In the genomic region with DNA sequence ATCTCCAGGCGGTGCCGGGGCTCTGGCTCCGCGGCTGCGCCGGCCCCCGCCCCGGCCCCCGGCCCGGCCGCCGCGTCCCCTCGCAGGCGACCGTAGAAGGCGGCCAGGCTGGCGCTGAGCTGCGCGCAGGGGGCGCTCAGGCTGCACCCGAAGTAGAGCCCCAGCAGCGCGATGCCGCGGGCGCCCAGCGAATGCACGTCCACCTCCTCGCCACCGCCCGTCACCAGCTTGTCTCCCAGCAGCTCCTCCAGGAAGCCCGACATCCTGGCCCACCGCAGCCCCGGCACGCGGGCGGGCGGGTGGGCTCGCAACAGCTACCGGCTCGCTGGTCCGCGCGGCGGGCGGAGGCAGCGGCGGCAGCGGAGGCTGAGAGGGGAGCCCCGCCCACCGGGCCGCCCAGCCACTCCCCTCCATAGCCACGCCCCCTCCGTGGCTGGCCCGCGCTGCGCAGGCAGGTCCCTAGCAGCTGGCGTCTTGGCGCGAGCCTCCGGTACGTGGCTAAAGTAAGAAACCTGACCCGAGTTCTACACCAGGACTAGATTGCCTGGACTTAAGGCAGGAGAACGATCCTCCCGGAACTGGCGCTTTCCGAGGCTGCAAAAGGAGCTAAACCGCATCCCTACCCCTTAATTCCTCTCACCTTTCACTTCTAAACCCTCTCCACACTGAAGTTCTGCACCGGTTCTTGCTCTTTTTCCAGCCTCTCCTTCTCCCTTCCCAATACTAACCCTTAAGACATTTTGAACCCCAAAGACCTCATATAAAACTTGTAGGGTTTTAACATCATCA, we compare ENCODE assay signal across 8 mouse cellular contexts. TPM values are rescaled to one million over a fixed set of nuclear protein-coding genes. Genes with fewer than 3 reads are reported as not detected.
DNase-seq lines count a peak whose midpoint lies in the region; ATAC-seq and TF ChIP-seq lines count a peak whose summit lies in the region.

A gene (minus strand): TSS at position 343 of the 789 bp plus-strand sequence.

- peak; percentile 91 for DNase-seq in A20 (ENCODE audit: low read depth, low spot score)
- peak; percentile 96 to 98 for DNase-seq in adrenal gland, postnatal 36 days
- DNase-seq in heart, adult 8-10 months (ENCODE audit: low spot score) = peak; percentile 93
- DNase-seq in kidney, adult 9 months = peak; percentile 93
- peak; percentile 92 for DNase-seq in liver, embryonic 11.5 days (ENCODE audit: low spot score)
- peak; percentile 93 to 98 for DNase-seq in spleen, postnatal 4 days (ENCODE audit: low spot score in 2 of 2)

- under 1% methylated on average over 63 of the region's 70 CpGs for WGBS in embryonic facial prominence, embryonic 13.5 days
- under 1% methylated on average over 59 of the region's 70 CpGs for WGBS in liver, embryonic 11.5 days

- H3K27ac ChIP-seq in embryonic facial prominence, embryonic 13.5 days = peak within 1 kb of the TSS; percentile 91
- peak within 1 kb of the TSS; percentile 58; the same call in 1 of the 2 replicates for H3K27ac ChIP-seq in liver, embryonic 11.5 days (ENCODE audit: low read depth, low read length)

- peak; percentile 89 for ATAC-seq in embryonic facial prominence, embryonic 13.5 days (ENCODE audit: insufficient number of reproducible peaks, insufficient read depth, low FRiP score, low TSS enrichment, low read depth)
- peak; percentile 93 for ATAC-seq in liver, embryonic 11.5 days (replicated peaks; ENCODE audit: low FRiP score)

- H3K4me3 ChIP-seq in embryonic facial prominence, embryonic 13.5 days = peak within 1 kb of the TSS; percentile 94
- H3K4me3 ChIP-seq in liver, embryonic 11.5 days (ENCODE audit: low read depth, low read length) = peak within 1 kb of the TSS; percentile 83
- peak within 1 kb of the TSS; percentile 98 for H3K4me3 ChIP-seq in myocyte

- H3K36me3 ChIP-seq in embryonic facial prominence, embryonic 13.5 days = no peaks in the 10 kb centered on the region
- no peaks in the 10 kb centered on the region for H3K36me3 ChIP-seq in liver, embryonic 11.5 days (ENCODE audit: control insufficient read depth, insufficient read depth, low read length)
- H3K36me3 ChIP-seq in myocyte (ENCODE audit: control insufficient read depth, insufficient read depth) = no peaks in the 10 kb centered on the region

- peak within 1 kb of the TSS; percentile 73 for H3K4me2 ChIP-seq in embryonic facial prominence, embryonic 13.5 days
- H3K4me2 ChIP-seq in liver, embryonic 11.5 days = peak within 1 kb of the TSS; percentile 100
- peak within 1 kb of the TSS; percentile 99 for H3K4me2 ChIP-seq in myocyte (ENCODE audit: low read depth)

- H3K9me3 ChIP-seq in embryonic facial prominence, embryonic 13.5 days = no peaks in the 10 kb centered on the region
- no peaks in the 10 kb centered on the region for H3K9me3 ChIP-seq in liver, embryonic 11.5 days (ENCODE audit: control insufficient read depth, low read length)

- TF ChIP-seq POLR2A in myocyte (IDR thresholded peaks at IDR 0.05; ENCODE audit: insufficient read length, low read depth) = peak; percentile 66

- no peaks in the 10 kb centered on the region for H3K27me3 ChIP-seq in embryonic facial prominence, embryonic 13.5 days
- H3K27me3 ChIP-seq in liver, embryonic 11.5 days (replicated peaks; ENCODE audit: control insufficient read depth, insufficient read depth, low read length) = no peaks in the 10 kb centered on the region; the same call in 1 of the 2 replicates
- no peaks in the 10 kb centered on the region for H3K27me3 ChIP-seq in myocyte (ENCODE audit: control insufficient read depth, insufficient read depth, insufficient read length)

- peak within 1 kb of the TSS; percentile 94 for H3K9ac ChIP-seq in embryonic facial prominence, embryonic 13.5 days
- H3K9ac ChIP-seq in liver, embryonic 11.5 days (ENCODE audit: low read depth, low read length) = peak within 1 kb of the TSS; percentile 72

- peaks cover 45% of the 10 kb centered on the region for H3K79me2 ChIP-seq in myocyte (ENCODE audit: control insufficient read depth, insufficient read depth)

- peaks cover 46% of the 10 kb centered on the region for H3K4me1 ChIP-seq in embryonic facial prominence, embryonic 13.5 days
- peaks cover 11% of the 10 kb centered on the region for H3K4me1 ChIP-seq in liver, embryonic 11.5 days (replicated peaks; ENCODE audit: control insufficient read depth, insufficient read depth, low read length)

- H3ac ChIP-seq in myocyte (ENCODE audit: control insufficient read depth, insufficient read length) = peak within 1 kb of the TSS; percentile 66

TF ChIP-seq in myocyte, 11 proteins besides CTCF, POLR2A, EP300 and RAD21:
- TF ChIP-seq MYOD1 (IDR thresholded peaks at IDR 0.05; ENCODE audit: control insufficient read depth in 1 of 3, insufficient read length in 2 of 3, low read depth in 2 of 3) (peak in 2 of 3 experiments; percentile 88 to 95), USF1 (IDR thresholded peaks at IDR 0.05; ENCODE audit: low read depth) (no peak), E2F4 (IDR thresholded peaks at IDR 0.05; ENCODE audit: insufficient read depth) (peak; percentile 34), TCF3 (IDR thresholded peaks at IDR 0.05; ENCODE audit: insufficient read length, low read depth) (peak; percentile 47), MAX (IDR thresholded peaks at IDR 0.05; ENCODE audit: low read depth) (no peak), REST (IDR thresholded peaks at IDR 0.05; ENCODE audit: insufficient read depth, insufficient read length) (no peak), MYOG (IDR thresholded peaks at IDR 0.05; ENCODE audit: control insufficient read depth in 1 of 3, insufficient read depth in 1 of 3, insufficient read length in 2 of 3, low read depth in 2 of 3) (peak; percentile 37 to 95 (median 91)), SRF (IDR thresholded peaks at IDR 0.05; ENCODE audit: control insufficient read depth, insufficient read length, low read depth) (no peak), TCF12 (IDR thresholded peaks at IDR 0.05; ENCODE audit: insufficient read depth, poor library complexity, severe bottlenecking) (no peak), POLR2AphosphoS2 (IDR thresholded peaks at IDR 0.05; ENCODE audit: insufficient read length, low read depth) (peak; percentile 60), CEBPB (IDR thresholded peaks at IDR 0.05; ENCODE audit: insufficient read depth, poor library complexity, severe bottlenecking) (no peak)

RNA-seq across cellular contexts. Expression of the gene that starts here (rescaled TPM):
- total RNA-seq in adrenal gland, postnatal 36 days (2021) = 10 to 100 TPM; 28.3 to 29.7 TPM
- polyA plus RNA-seq in embryonic facial prominence, embryonic 13.5 days (2015; fragmentation: Nextera tagmentation; extraction: Ambion mirVana) = 76.8 and 77.6 TPM in 2 replicates
- total RNA-seq in heart, adult 8-10 months (2022) = 10 to 100 TPM in 3 of 4 experiments, 1 to 10 TPM in 1; 9.8 to 13.0 (median 11.0) TPM
- 11.8 and 12.0 TPM in 2 replicates for polyA plus RNA-seq in liver, embryonic 11.5 days (2014; fragmentation: Nextera tagmentation; extraction: Ambion mirVana)
- 76.8 TPM for polyA plus RNA-seq in myocyte (2012; fragmentation: generic; extraction: Trizol)

Comparison
In these comparisons a context has a peak if more than half of its experiments do, and no peak if none do; other contexts are left out.
1. Peak in every context shown above with its lines: DNase-seq, ATAC-seq, H3K4me3 ChIP-seq and H3K27ac ChIP-seq.